ENCODE assay signal across 8 mouse cellular contexts in genomic region chr9:31130357-31131204, GRCm38 (mm10). TPM values are rescaled to one million over a fixed set of nuclear protein-coding genes. Genes with fewer than 3 reads are reported as not detected.
DNase-seq lines count a peak whose midpoint lies in the region; ATAC-seq and TF ChIP-seq lines count a peak whose summit lies in the region.

No protein-coding gene starts in this region.

- no peak overlapping the region for H3ac ChIP-seq in myocyte (ENCODE audit: control insufficient read depth, insufficient read length)

- ATAC-seq in frontal cortex, adult (ENCODE audit: low TSS enrichment), result peak; percentile 25; the same call in 1 of the 2 replicates
- ATAC-seq in forebrain, embryonic 16.5 days, result no peak
- no peak for ATAC-seq in limb, embryonic 11.5 days (ENCODE audit: insufficient number of reproducible peaks, low FRiP score, low TSS enrichment, low read depth)

- H3K27me3 ChIP-seq in ES-Bruce4 (ENCODE audit: control insufficient read depth, insufficient read depth, low read length, poor library complexity, severe bottlenecking) (no peaks in the 10 kb centered on the region), myocyte (ENCODE audit: control insufficient read depth, insufficient read depth, insufficient read length) (peaks cover 49% of the 10 kb centered on the region)
- H3K27me3 ChIP-seq in forebrain, embryonic 16.5 days (replicated peaks; ENCODE audit: control insufficient read depth, insufficient read depth, low read length), result peaks cover 45% of the 10 kb centered on the region
- peaks cover 46% of the 10 kb centered on the region for H3K27me3 ChIP-seq in limb, embryonic 11.5 days (ENCODE audit: control insufficient read depth, insufficient read depth, low read length)

- 13% methylated on average over 26 of the region's 26 CpGs for WGBS in forebrain, embryonic 16.5 days
- 6% methylated on average over 26 of the region's 26 CpGs for WGBS in limb, embryonic 11.5 days

- TF ChIP-seq POLR2A in ES-Bruce4 (IDR thresholded peaks at IDR 0.05; ENCODE audit: insufficient read depth, low read length) (no peak), myocyte (IDR thresholded peaks at IDR 0.05; ENCODE audit: insufficient read length, low read depth) (no peak)

- H3K4me2 ChIP-seq in forebrain, embryonic 16.5 days (ENCODE audit: low read length), result peak overlapping the region; percentile 86
- H3K4me2 ChIP-seq in limb, embryonic 11.5 days (ENCODE audit: low read depth, severe bottlenecking), result peak overlapping the region; percentile 69
- H3K4me2 ChIP-seq in myocyte (ENCODE audit: low read depth), result peak overlapping the region; percentile 30

- H3K4me3 ChIP-seq in ES-Bruce4 (ENCODE audit: low read depth, low read length), result peak overlapping the region; percentile 88
- H3K4me3 ChIP-seq in forebrain, embryonic 16.5 days (replicated peaks; ENCODE audit: low read length), result peak overlapping the region; percentile 47
- H3K4me3 ChIP-seq in limb, embryonic 11.5 days (ENCODE audit: low read depth, low read length), result peak overlapping the region; percentile 38
- no peak overlapping the region for H3K4me3 ChIP-seq in myocyte

- no peaks in the 10 kb centered on the region for H3K79me2 ChIP-seq in myocyte (ENCODE audit: control insufficient read depth, insufficient read depth)

- H3K36me3 ChIP-seq in ES-Bruce4 (ENCODE audit: control insufficient read depth, insufficient read depth, low read length, poor library complexity, severe bottlenecking) (no peaks in the 10 kb centered on the region), myocyte (ENCODE audit: control insufficient read depth, insufficient read depth) (no peaks in the 10 kb centered on the region)
- H3K36me3 ChIP-seq in forebrain, embryonic 16.5 days (ENCODE audit: control insufficient read depth, insufficient read depth), result no peaks in the 10 kb centered on the region
- H3K36me3 ChIP-seq in limb, embryonic 11.5 days (ENCODE audit: control insufficient read depth, insufficient read depth, low read length), result no peaks in the 10 kb centered on the region

- TF ChIP-seq EP300 in ES-Bruce4 (IDR thresholded peaks at IDR 0.05; ENCODE audit: insufficient read depth, low read depth, low read length), result no peak

- peak overlapping the region; percentile 90 for H3K9ac ChIP-seq in ES-Bruce4 (ENCODE audit: low read depth, poor library complexity, severe bottlenecking)
- H3K9ac ChIP-seq in forebrain, embryonic 16.5 days (replicated peaks; ENCODE audit: low read depth, low read length), result peak overlapping the region; percentile 22
- H3K9ac ChIP-seq in limb, embryonic 11.5 days (ENCODE audit: low read length), result no peak overlapping the region

- DNase-seq in frontal cortex, postnatal 36 days (ENCODE audit: low spot score in 2 of 2), result no peak
- DNase-seq in limb, embryonic 11.5 days (ENCODE audit: low spot score), result peak; percentile 53
- DNase-seq in left cerebral cortex, postnatal 25 days (ENCODE audit: low spot score in 2 of 2), result no peak
- DNase-seq in yolk sac, embryonic 10.5 days (ENCODE audit: low spot score), result no peak

- no peak for TF ChIP-seq CTCF in ES-Bruce4 (IDR thresholded peaks at IDR 0.05; ENCODE audit: low read depth, low read length)

- H3K4me1 ChIP-seq in ES-Bruce4 (ENCODE audit: control insufficient read depth, insufficient read depth, low read length), result peaks cover 6% of the 10 kb centered on the region
- H3K4me1 ChIP-seq in forebrain, embryonic 16.5 days (replicated peaks; ENCODE audit: control insufficient read depth, insufficient read depth, low read length), result peaks cover 16% of the 10 kb centered on the region
- H3K4me1 ChIP-seq in limb, embryonic 11.5 days (ENCODE audit: control insufficient read depth, insufficient read depth, low read length), result 0 out of 2 replicates have a peak, but pooled peaks cover 2% of the 10 kb centered on the region

- H3K9me3 ChIP-seq in ES-Bruce4 (replicated peaks; ENCODE audit: control insufficient read depth, insufficient read depth, low read length, poor library complexity, severe bottlenecking), result no peaks in the 10 kb centered on the region
- H3K9me3 ChIP-seq in forebrain, embryonic 16.5 days (ENCODE audit: control insufficient read depth, low read length), result no peaks in the 10 kb centered on the region
- H3K9me3 ChIP-seq in limb, embryonic 11.5 days (ENCODE audit: control insufficient read depth, low read length), result no peaks in the 10 kb centered on the region

- intact Hi-C loops in left cerebral cortex, postnatal 25 days (cut with DNase I), result no loop called here

- H3K27ac ChIP-seq in ES-Bruce4 (ENCODE audit: insufficient read depth, low read length), result no peak overlapping the region
- H3K27ac ChIP-seq in forebrain, embryonic 16.5 days (ENCODE audit: low read length), result no peak overlapping the region
- H3K27ac ChIP-seq in limb, embryonic 11.5 days (replicated peaks; ENCODE audit: low read depth, low read length), result no peak overlapping the region

TF ChIP-seq in myocyte, 11 proteins besides CTCF, POLR2A, EP300 and RAD21:
- TF ChIP-seq TCF12 (IDR thresholded peaks at IDR 0.05; ENCODE audit: insufficient read depth, poor library complexity, severe bottlenecking) (no peak), E2F4 (IDR thresholded peaks at IDR 0.05; ENCODE audit: insufficient read depth) (no peak), MYOG (IDR thresholded peaks at IDR 0.05; ENCODE audit: control insufficient read depth in 1 of 3, insufficient read depth in 1 of 3, insufficient read length in 2 of 3, low read depth in 2 of 3) (no peak), POLR2AphosphoS2 (IDR thresholded peaks at IDR 0.05; ENCODE audit: insufficient read length, low read depth) (no peak), CEBPB (IDR thresholded peaks at IDR 0.05; ENCODE audit: insufficient read depth, poor library complexity, severe bottlenecking) (no peak), SRF (IDR thresholded peaks at IDR 0.05; ENCODE audit: control insufficient read depth, insufficient read length, low read depth) (no peak), TCF3 (IDR thresholded peaks at IDR 0.05; ENCODE audit: insufficient read length, low read depth) (no peak), MYOD1 (IDR thresholded peaks at IDR 0.05; ENCODE audit: control insufficient read depth in 1 of 3, insufficient read length in 2 of 3, low read depth in 2 of 3) (no peak), REST (IDR thresholded peaks at IDR 0.05; ENCODE audit: insufficient read depth, insufficient read length) (no peak), MAX (IDR thresholded peaks at IDR 0.05; ENCODE audit: low read depth) (no peak)
TF ChIP-seq in myocyte: peak in this region for 0.

RNA-seq across cellular contexts. Expression of gene St14, which starts 1.1 kb away (rescaled TPM):
- polyA plus RNA-seq in ES-Bruce4 (2011; ENCODE audit: insufficient read depth, insufficient read length, low read depth, missing spikeins) (118 and 123 TPM in 2 replicates), myocyte (2012; fragmentation: generic; extraction: Trizol) (0.02 TPM)
- polyA plus RNA-seq in forebrain, embryonic 16.5 days (2015; fragmentation: Nextera tagmentation; extraction: Ambion mirVana), result 0.63 and 0.73 TPM in 2 replicates
- polyA plus RNA-seq in limb, embryonic 11.5 days (2014; fragmentation: Nextera tagmentation; extraction: Ambion mirVana), result 6.0 and 6.8 TPM in 2 replicates
- total RNA-seq in left cerebral cortex, postnatal 25 days (2021), result 1 to 10 TPM in 1 of 2 experiments, under 1 TPM in 1; 0.60 to 1.3 TPM

Comparison
In these comparisons a context has a peak if more than half of its experiments do, and no peak if none do; other contexts are left out.
1. H3K4me2 ChIP-seq: peak in every context shown above with its lines; median percentile 86 in forebrain, embryonic 16.5 days; 69 in limb, embryonic 11.5 days; 30 in myocyte.
2. RNA of gene St14, which starts 1.1 kb away (polyA plus RNA-seq): 118 to 123 TPM in ES-Bruce4; 6.0 to 6.8 TPM in limb, embryonic 11.5 days, 0.63 to 0.73 TPM in forebrain, embryonic 16.5 days and 0.02 TPM in myocyte (single experiment); every median in the first group is over 10 times any median in the second.